Mouse (Mus musculus): ENCODE data around the gene Cd160. TPM values are rescaled to one million over a fixed set of nuclear protein-coding genes. Genes with fewer than 3 reads are reported as not detected.

Gene Cd160
- total and polyA plus RNA-seq, 2 experiments from 2014 or later = 0.06 TPM; not detected in 1

DNA sequence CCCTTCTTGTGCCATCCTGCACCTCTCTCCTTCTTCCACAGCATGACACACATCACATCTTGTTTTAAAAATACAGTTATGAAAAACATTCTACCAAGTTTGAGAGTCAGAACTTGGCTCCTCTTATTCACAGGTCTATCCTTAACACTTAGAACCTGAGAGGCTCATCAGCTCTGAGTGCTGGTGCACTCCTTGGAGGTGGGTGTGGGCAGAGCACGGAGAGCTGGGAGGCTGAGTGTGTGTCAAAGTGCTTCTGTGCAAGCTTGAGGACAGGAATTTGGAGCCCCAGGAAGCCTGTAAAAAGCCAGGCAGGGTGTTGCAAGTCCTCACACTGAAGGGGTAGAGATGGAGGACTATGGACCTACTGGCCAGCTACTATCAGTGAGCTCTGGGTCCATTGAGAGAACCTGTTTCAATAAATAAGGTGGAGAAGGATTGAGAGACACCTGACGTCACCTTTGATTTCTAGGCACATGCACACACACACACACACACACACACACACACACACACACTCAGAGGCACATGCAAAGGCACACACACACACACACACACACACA is 20.1 kb upstream of the Cd160 start:
- TF ChIP-seq CTCF (IDR thresholded peaks at IDR 0.05) = no peak
- Histone ChIP-seq H3K4me2 (ENCODE audit: low read depth, low read length, poor library complexity, severe bottlenecking) (no peak overlapping the region), H3K9me3 (ENCODE audit: low read length) (no peaks in the 10 kb centered on the region), H3K27me3 (ENCODE audit: insufficient read depth, low read length) (no peaks in the 10 kb centered on the region), H3K4me3 (ENCODE audit: low read depth, low read length) (no peak overlapping the region), H3K27ac (ENCODE audit: low read depth, low read length) (no peak overlapping the region), H3K36me3 (ENCODE audit: insufficient read depth, low read length) (no peaks in the 10 kb centered on the region), H3K9ac (replicated peaks; ENCODE audit: low read length, poor library complexity, severe bottlenecking) (no peak overlapping the region), H3K4me1 (ENCODE audit: insufficient read depth, low read length) (no peaks in the 10 kb centered on the region)
- ATAC-seq (ENCODE audit: low FRiP score) (no peak), DNase-seq (ENCODE audit: low spot score) (no peak)
- 93% methylated on average over 2 of the region's 2 CpGs for WGBS

- Histone ChIP-seq H3K4me3 (ENCODE audit: low read depth, low read length) (no peak overlapping the region), H3K9ac (replicated peaks; ENCODE audit: low read length, poor library complexity, severe bottlenecking) (no peak overlapping the region), H3K36me3 (ENCODE audit: insufficient read depth, low read length) (no peaks in the 10 kb centered on the region), H3K4me1 (ENCODE audit: insufficient read depth, low read length) (no peaks in the 10 kb centered on the region), H3K9me3 (ENCODE audit: low read length) (no peaks in the 10 kb centered on the region), H3K4me2 (ENCODE audit: low read depth, low read length, poor library complexity, severe bottlenecking) (no peak overlapping the region), H3K27me3 (ENCODE audit: insufficient read depth, low read length) (no peaks in the 10 kb centered on the region), H3K27ac (ENCODE audit: low read depth, low read length) (no peak overlapping the region)
- ATAC-seq (ENCODE audit: low FRiP score) (no peak), DNase-seq (ENCODE audit: low spot score) (no peak)
- 88% methylated on average over 7 of the region's 8 CpGs for WGBS
- TF ChIP-seq CTCF (IDR thresholded peaks at IDR 0.05) = no peak
Measured at GRCm38 (mm10) chr3:96848470-96848869, 19.3 kb upstream of the Cd160 start.

DNA sequence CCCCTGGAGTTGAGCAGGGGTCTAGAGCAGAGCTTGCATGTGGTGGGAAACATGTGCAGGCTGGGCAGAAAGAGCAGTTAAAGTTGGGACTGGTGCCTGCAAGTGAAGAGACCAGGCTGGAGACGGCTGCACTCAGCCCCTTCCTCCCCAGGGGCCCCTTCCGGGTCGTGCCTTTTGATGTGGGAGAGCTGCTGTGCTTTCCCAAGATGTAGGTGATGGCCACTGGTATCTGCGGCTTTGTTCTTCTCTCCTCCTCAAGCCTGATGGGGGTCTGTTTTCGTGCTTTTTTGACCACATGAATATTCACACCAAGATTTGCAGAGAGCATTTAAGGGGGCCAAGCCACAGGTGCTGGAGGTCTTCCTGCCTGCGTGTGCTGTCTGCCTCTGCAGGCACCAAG is 18.5 kb upstream of the Cd160 start:
- no peak for DNase-seq (ENCODE audit: low spot score)
- Histone ChIP-seq H3K4me2 (ENCODE audit: low read depth, low read length, poor library complexity, severe bottlenecking) (no peak overlapping the region), H3K27me3 (ENCODE audit: insufficient read depth, low read length) (no peaks in the 10 kb centered on the region), H3K9me3 (ENCODE audit: low read length) (no peaks in the 10 kb centered on the region), H3K36me3 (ENCODE audit: insufficient read depth, low read length) (no peaks in the 10 kb centered on the region), H3K4me3 (ENCODE audit: low read depth, low read length) (no peak overlapping the region), H3K4me1 (ENCODE audit: insufficient read depth, low read length) (no peaks in the 10 kb centered on the region), H3K27ac (ENCODE audit: low read depth, low read length) (no peak overlapping the region), H3K9ac (replicated peaks; ENCODE audit: low read length, poor library complexity, severe bottlenecking) (no peak overlapping the region)
- no peak for TF ChIP-seq CTCF (IDR thresholded peaks at IDR 0.05)
- no peak for ATAC-seq (ENCODE audit: low FRiP score)
- WGBS = 48% methylated on average over 6 of the region's 6 CpGs

GRCm38 (mm10) chr3:96846985-96847384 is 17.8 kb upstream of the Cd160 start:
- ATAC-seq (ENCODE audit: low FRiP score) = no peak
- no peaks in the 10 kb centered on the region for H3K9me3 ChIP-seq (ENCODE audit: low read length)
- no peak for DNase-seq (ENCODE audit: low spot score)
- H3K4me1 ChIP-seq (ENCODE audit: insufficient read depth, low read length) = no peaks in the 10 kb centered on the region
- H3K36me3 ChIP-seq (ENCODE audit: insufficient read depth, low read length) = no peaks in the 10 kb centered on the region
- H3K27ac ChIP-seq (ENCODE audit: low read depth, low read length) = no peak overlapping the region
- no peak for TF ChIP-seq CTCF (IDR thresholded peaks at IDR 0.05)
- 89% methylated on average over 12 of the region's 12 CpGs for WGBS
- H3K27me3 ChIP-seq (ENCODE audit: insufficient read depth, low read length) = no peaks in the 10 kb centered on the region
- no peak overlapping the region for H3K4me3 ChIP-seq (ENCODE audit: low read depth, low read length)
- H3K9ac ChIP-seq (replicated peaks; ENCODE audit: low read length, poor library complexity, severe bottlenecking) = no peak overlapping the region
- no peak overlapping the region for H3K4me2 ChIP-seq (ENCODE audit: low read depth, low read length, poor library complexity, severe bottlenecking)

DNA sequence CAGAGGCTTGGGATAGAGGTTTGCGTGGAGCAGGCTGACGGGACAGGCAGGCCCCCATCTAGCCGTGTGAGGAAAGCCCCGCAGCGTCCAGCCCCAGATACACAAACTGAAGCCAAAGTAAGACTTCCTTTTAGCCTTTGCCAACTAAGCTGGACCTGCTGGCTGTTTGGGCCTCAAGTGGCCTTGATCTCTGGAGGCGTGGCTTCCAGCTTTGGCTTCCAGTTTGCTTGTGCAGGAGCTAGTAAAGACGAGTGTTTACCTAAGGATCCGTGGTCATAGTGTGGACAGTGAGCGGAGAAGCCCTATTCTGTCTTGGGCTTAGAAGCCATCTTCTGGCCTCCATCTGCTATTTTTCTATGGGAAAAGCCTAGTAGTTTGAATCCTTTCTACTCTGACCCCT is 16.7 kb upstream of the Cd160 start:
- 88% methylated on average over 9 of the region's 9 CpGs for WGBS
- no peak overlapping the region for H3K4me2 ChIP-seq (ENCODE audit: low read depth, low read length, poor library complexity, severe bottlenecking)
- TF ChIP-seq CTCF (IDR thresholded peaks at IDR 0.05) = no peak

DNA sequence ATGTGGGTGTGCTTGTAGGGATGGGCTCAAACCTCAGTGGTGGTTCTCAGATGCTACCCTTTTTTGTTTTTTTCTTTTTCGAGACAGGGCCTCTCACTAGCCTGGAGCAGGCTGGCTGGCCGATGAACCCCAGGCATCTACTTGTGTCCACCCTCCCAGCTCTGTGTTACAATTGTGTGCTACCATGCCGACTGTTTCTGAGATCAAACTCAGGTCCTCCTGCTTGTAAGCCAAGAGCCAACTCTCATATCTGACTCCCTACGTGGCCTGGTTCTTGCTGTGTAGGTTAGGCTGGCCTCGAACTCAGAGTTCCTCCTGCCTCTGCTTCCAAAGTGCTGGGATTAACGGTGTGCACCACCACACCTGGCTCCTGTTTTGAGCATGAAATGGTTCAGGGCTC is 16.0 kb upstream of the Cd160 start:
- DNase-seq (ENCODE audit: low spot score) = no peak
- H3K9ac ChIP-seq (replicated peaks; ENCODE audit: low read length, poor library complexity, severe bottlenecking) = no peak overlapping the region
- H3K4me1 ChIP-seq (ENCODE audit: insufficient read depth, low read length) = no peaks in the 10 kb centered on the region
- no peak overlapping the region for H3K27ac ChIP-seq (ENCODE audit: low read depth, low read length)
- H3K4me3 ChIP-seq (ENCODE audit: low read depth, low read length) = no peak overlapping the region
- no peaks in the 10 kb centered on the region for H3K27me3 ChIP-seq (ENCODE audit: insufficient read depth, low read length)
- no peaks in the 10 kb centered on the region for H3K9me3 ChIP-seq (ENCODE audit: low read length)
- WGBS = 93% methylated on average over 6 of the region's 6 CpGs
- no peaks in the 10 kb centered on the region for H3K36me3 ChIP-seq (ENCODE audit: insufficient read depth, low read length)
- no peak overlapping the region for H3K4me2 ChIP-seq (ENCODE audit: low read depth, low read length, poor library complexity, severe bottlenecking)
- no peak for ATAC-seq (ENCODE audit: low FRiP score)
- no peak for TF ChIP-seq CTCF (IDR thresholded peaks at IDR 0.05)

More for the DNA sequence above, 16.7 kb upstream of the Cd160 start:
- H3K9ac ChIP-seq (replicated peaks; ENCODE audit: low read length, poor library complexity, severe bottlenecking) = no peak overlapping the region
- H3K9me3 ChIP-seq (ENCODE audit: low read length) = no peaks in the 10 kb centered on the region
- no peak for ATAC-seq (ENCODE audit: low FRiP score)
- H3K4me1 ChIP-seq (ENCODE audit: insufficient read depth, low read length) = no peaks in the 10 kb centered on the region
- H3K36me3 ChIP-seq (ENCODE audit: insufficient read depth, low read length) = no peaks in the 10 kb centered on the region
- no peak overlapping the region for H3K4me3 ChIP-seq (ENCODE audit: low read depth, low read length)
- no peak for DNase-seq (ENCODE audit: low spot score)
- H3K27me3 ChIP-seq (ENCODE audit: insufficient read depth, low read length) = no peaks in the 10 kb centered on the region
- H3K27ac ChIP-seq (ENCODE audit: low read depth, low read length) = no peak overlapping the region
